Mouse (Mus musculus): ENCODE results near the gene Serinc3. TPM values are rescaled to one million over a fixed set of nuclear protein-coding genes. Genes with fewer than 3 reads are reported as not detected.
"Not testable (repeated sequence)": the region's sequence is repeated elsewhere in the genome, so short reads cannot be mapped to it uniquely, and the experiment has no call there.

Serinc3 gene
- total RNA-seq, 1 experiment from 2014 or later, result 682 TPM

DNA sequence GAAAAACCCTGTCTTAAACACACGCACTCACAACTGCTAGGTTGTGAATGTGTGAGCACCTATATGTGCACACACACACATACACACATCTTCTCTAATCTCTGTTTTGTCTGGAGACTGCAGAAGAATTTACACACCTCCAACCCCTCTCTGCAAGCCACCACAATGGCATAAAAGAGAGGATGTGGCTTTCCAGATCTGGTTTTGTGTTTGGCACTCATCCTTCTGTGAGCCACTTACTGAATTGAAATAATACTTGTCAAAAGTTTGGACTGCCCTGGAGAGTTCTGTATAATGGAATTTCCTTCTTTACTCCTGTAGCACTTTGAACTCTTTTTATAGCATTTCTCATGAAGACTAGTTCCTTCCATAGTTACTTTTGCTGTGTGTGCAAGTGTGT, 22.1 kb upstream of the Serinc3 start:
- no peak for ATAC-seq (replicated peaks; ENCODE audit: low read depth, poor library complexity, severe bottlenecking)

DNA sequence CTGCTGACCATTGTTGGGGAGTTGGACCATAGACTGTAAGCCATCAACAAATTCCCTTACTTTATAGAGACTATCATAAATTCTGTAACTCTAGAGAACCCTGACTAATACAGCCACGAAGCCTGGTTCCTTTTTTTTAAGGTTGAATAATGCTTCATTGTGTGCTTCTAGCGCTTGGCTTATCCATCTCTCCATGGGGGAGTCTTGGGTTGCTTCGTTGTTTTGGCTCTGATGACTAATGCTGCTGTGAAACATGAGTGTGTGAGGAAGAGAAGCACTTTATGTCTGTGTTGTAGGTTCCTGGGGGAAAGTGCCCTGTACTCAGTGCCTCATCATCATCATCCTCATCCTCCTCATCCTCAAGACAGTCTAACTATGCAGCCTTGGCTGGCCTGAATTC, 19.0 kb upstream of the Serinc3 start:
- no peak for ATAC-seq (replicated peaks; ENCODE audit: low read depth, poor library complexity, severe bottlenecking)

DNA sequence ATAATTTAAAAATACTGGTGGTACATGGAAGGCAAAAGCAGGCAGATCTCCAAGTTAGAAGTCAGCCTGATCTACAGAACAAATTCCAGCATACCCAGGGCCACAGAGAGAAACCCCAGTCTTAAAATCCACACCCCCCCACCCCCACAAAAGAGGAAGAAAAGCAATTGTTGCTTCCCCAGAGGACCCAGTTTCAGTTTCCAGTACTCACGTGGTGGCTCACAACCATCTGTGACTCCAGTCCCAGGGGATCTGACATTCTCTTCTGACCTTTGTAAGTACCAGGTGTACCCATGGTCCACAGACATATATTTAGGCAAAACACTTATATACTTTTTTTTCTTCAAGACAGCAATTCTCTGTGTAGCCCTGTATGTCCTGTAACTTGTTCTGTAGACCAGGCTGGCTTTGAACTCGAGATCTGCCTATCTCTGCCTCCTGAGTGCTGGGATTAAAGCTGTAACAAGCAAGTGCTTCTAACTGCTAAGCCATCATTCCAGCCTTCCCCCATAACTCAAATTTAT, 17.8 kb upstream of the Serinc3 start:
- peak; percentile 41 for ATAC-seq (replicated peaks; ENCODE audit: low read depth, poor library complexity, severe bottlenecking)

DNA sequence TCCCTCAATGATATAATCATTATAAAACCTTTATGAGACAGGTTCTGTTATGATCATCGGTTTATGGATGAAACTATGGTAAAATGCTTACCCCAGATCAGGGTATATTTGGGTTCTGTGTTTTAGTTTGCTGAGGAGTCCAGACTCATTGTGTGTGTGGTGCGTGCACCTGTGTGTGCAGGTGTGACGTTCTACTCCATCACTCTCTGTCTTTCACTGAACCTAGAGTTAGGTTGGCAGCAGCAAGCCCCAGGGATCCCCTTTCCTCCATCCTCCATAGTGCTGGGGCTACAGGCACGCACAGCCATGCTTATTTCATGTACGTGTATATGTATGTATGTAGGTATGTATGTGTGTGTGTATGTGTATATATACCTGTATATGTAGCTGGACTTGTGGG, 17.1 kb upstream of the Serinc3 start:
- no peak for ATAC-seq (replicated peaks; ENCODE audit: low read depth, poor library complexity, severe bottlenecking)

DNA sequence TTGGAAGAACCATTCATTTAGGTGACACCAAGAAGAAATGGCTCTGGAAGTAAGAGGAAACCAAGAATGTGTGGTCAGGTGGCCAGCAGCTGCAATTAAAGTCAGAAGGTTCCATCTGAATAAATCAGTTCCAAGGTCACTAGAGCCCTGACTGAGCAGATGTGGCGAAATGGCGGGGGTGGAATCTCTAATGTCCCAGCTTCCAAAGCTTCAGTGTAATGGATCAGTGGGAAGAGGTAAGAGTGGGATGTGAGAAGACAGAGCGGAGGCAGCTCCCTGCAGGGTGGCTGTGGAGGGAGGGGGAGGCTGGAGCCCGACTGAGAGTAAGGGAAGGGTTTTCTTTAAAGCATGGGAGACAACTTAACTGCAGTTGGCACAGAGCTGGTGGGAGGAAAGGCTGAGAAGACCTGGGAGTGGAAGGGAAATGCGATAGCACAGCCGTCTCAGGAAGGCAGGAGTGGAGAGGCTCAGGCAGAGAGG, 16.5 kb upstream of the Serinc3 start:
- no peak for ATAC-seq (replicated peaks; ENCODE audit: low read depth, poor library complexity, severe bottlenecking)

DNA sequence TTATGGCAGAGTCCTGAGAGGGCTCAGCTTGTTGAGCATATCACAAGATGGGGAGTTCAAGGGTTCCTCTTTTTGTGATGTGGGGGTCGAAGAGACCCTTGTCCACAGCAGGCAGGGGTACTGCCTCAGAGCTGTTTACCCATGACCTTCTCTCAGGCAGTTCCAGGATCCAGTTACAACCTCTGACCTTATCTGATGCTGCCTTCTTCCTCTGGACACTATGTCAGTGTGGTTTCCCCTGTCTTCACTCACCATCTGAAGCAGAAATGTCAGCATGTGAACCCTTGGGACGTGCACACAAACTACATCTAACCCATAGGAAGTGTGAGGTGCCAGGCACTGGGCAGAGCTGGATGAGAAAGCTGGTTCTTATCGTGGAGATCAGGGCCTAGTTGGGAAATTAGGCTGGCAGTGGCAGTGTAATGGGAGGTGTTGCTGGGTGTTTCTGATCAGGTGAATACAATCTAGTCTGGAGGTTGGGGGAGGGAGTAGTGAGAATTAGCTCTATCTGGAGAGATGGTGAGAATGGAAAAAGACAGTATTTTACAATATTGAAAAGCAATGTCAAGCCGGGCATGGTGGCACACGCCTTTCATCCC, 15.3 kb upstream of the Serinc3 start:
- ATAC-seq (replicated peaks; ENCODE audit: low read depth, poor library complexity, severe bottlenecking), result peak; percentile 46

DNA sequence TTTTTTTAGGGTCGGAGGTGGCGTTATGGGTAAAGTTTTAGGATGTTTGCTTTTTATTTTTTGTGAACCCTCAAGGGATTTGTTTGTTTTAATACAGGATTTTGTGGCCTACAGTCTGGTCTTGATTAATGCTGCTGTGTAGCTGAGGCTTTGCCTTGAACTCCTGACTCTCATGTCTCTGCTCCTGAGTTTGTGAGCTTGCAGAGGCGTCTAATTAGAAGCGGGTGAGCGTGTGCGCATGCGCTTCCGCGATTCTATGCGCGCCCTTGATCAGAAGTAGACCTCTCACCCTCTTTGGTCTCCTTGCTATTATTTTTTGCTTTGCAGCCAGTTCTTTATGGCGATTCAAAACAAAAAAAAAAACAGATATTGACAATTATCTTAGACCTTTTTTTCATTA, 14.5 kb upstream of the Serinc3 start:
- ATAC-seq (replicated peaks; ENCODE audit: low read depth, poor library complexity, severe bottlenecking), result no peak

DNA sequence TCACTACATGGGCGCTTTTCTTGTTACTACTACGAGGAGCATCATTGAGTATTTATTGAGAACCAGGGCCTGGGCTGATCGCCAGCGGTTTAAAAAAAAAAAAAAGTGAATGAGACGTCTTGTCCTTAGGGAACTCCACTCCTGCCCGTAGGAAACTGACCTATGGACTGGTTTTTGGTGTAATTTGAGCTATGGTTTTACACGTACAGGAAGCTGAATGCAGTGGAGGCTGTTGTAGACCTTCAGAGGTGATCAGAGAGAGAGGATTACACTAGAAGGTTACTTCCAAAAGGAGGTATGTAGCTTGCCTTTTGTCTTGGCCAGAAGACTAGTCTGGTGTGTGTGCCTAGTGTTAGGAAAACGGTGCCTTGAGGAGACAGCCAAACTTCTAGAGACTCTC, 14.0 kb upstream of the Serinc3 start:
- no peak for ATAC-seq (replicated peaks; ENCODE audit: low read depth, poor library complexity, severe bottlenecking)

DNA sequence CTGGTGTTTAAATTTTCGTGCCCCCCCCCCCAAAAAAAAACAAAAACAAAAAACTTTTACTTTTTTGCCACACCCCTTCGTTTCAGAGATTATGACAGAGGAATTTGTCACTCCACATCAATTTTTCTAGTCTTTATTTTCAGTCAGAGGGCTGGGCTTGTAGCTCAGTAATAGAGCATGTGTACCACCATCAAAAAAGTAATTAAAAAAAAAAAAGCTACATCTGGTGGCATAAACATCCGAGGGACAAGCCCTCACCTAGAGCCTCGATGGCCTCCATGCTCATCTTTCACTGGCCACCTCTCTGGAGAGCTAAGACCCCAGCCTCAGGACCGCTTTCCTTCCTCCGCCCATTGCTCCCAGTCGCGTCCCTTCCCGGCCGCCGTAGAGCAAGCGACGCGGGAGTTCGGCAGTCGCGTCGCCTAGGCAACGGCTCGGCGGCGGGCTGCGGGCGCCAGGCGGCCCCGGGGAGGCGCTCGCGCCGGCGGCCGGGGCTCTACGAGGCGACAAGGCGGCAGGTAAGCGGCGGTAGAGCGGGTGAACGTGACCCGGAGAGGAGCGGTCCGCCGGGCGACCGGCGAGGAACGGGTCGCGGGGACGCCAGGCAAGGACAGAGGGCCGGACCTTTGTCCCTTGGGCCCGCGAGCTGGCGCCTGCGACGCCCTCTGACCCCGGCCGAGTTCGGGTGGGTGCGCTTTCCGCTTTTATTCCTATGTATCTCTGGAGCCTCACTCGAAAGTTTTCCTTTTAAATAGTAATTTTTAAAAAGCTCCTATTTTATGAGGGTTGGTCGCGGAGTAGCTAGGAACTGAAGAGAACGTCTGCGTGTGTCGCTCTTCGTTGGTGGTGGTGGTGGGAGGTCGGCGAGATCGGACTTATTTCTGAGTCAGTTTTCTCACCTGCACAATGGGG, 13.3 kb upstream of the Serinc3 start, which contains the start of gene Pkig:
Pkig (plus strand) TSS at position 412 of the 912 bp plus-strand sequence.
- ATAC-seq (replicated peaks; ENCODE audit: low read depth, poor library complexity, severe bottlenecking), result peak; percentile 79

DNA sequence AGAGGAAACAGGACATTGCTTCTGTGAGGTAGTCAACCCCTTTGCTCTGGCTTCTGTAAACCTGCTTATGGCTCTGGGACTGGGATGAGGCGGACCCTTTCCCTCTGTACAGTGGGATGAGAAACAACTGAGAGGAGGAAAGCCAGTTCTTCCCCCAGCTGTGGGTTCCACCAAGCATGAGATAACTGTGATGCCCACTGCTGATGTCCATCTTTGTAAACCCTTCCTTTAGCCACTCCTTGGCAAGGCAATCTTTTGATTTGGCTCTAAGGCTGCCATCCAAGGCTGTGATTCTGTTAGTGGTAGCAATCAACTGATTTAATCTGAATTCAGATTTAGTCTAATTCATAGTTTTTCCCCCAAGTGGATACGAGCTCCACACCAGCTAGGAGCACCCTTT, 12.6 kb upstream of the Serinc3 start:
- ATAC-seq (replicated peaks; ENCODE audit: low read depth, poor library complexity, severe bottlenecking), result no peak

DNA sequence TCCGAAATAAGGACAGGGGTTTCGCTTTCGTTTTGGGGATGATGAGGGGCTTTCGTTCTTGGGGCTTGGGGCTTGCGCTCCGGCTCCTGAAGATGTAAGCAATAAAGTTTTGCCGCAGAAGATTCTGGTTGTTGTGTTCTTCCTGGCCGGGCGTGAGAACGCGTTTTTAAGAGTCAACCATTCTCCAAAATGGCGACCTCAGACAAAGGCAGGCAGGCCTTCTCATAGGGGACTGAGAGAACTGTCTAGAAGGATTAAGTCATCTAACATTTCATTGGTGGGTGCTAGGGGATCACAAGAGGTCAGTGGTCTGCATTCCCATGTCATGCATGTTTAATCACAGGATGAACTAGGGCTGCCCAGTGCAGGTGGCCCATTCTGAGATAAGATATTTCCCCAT, 10.8 kb upstream of the Serinc3 start:
- ATAC-seq (replicated peaks; ENCODE audit: low read depth, poor library complexity, severe bottlenecking), result not testable (repeated sequence)

DNA sequence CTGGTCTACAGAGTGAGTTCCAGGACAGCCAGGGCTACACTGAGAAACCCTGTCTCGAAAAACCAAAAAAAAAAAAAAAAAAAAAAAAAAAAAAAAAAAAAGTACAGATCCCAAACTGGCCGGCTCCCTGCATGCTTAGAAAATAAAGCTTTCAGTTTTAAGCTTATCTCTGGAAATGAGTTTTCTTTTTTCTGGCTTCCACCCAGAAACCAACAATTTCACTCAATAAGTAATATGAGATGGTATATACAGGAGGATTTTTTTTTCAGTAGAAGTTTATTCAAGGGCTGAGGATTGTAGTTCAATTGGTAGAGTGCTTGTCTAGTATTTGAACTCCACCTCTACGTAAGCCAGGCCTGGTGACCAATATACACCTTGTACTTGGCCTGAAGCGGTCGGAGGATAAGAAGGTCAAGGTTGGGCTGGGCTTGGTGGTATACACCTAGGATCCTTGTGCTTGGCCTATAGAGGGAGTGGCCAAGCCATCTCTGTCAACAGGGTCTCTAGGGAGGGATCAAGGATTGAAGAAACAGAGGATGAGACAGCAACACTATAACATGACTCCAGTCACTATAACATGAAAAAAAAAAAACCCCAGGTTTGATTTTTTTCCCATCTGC, 1.6 kb upstream of the Serinc3 start:
- ATAC-seq (replicated peaks; ENCODE audit: low read depth, poor library complexity, severe bottlenecking), result no peak

DNA sequence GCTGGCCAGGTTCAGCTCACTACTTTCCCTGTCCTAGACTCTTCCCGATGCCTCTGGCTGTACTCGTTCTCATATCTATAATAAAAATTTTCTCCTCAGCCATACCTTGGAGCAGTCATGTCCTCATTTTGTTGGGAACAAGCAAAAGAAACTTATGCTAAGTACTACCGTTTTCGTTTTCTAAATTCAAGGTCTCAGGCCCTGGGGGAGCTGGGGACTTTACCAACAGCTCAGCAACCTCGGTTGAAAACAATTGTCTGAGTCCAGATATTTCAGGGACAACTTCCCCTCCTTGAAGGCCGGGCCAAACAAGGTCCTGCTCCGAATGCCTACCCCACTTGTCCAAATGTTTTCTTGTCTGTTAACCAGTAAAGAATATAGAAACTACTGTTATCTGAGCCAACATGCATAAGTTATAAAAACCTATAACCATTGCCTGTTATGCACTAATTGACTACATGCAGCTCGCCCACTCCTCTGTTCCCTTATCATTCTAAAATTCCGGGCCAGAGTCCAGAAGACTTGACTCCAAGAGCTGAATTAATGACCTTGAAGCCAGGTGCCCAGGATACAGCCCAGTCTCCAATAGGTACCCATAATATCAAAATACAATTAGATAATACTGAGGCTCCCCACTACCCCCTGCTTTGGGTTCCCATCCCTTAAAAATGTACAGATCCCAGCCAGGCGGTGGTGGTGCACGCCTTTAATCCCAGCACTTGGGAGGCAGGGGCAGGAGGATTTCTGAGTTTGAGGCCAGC, 949 bp upstream of the Serinc3 start:
- no peak for ATAC-seq (replicated peaks; ENCODE audit: low read depth, poor library complexity, severe bottlenecking)

DNA sequence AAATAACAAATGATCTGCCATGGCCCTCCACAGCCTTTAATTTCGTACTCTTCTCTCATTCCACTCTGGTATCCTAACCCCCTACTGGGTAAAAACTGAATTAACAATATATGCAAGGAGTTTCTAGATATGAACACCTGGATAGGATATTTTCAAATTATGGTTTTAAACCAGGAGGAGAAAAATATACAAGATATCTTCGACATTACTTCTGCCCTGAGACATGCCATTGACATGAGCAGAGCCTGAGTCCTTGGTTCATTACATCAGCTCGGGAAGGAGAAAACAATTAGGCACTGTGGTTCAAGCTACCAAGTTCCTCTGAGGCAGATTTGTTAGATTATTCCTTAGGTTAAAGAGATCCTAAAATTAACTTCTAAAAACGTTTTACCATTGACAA, 884 bp downstream of the Serinc3 start:
- no peak for ATAC-seq (replicated peaks; ENCODE audit: low read depth, poor library complexity, severe bottlenecking)

DNA sequence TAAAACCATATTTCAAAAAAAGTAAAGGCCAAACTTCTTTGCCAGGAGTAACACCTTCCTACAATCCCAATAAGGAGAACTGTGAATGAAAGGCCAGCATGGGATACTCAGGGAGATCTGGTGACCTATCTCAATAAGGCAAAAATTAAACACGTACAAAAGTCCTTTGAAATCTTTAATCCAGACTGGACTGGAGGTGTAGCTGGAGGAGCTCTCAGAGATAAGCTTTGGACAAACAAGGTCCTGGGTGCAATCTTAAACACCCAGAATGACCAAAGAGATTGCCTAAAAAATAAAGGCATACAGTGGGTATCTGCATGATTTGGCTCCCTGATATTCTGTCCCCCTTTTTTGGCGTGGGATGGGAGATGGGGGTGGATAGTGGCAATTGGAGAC, 1.4 kb downstream of the Serinc3 start:
- ATAC-seq (replicated peaks; ENCODE audit: low read depth, poor library complexity, severe bottlenecking), result no peak

DNA sequence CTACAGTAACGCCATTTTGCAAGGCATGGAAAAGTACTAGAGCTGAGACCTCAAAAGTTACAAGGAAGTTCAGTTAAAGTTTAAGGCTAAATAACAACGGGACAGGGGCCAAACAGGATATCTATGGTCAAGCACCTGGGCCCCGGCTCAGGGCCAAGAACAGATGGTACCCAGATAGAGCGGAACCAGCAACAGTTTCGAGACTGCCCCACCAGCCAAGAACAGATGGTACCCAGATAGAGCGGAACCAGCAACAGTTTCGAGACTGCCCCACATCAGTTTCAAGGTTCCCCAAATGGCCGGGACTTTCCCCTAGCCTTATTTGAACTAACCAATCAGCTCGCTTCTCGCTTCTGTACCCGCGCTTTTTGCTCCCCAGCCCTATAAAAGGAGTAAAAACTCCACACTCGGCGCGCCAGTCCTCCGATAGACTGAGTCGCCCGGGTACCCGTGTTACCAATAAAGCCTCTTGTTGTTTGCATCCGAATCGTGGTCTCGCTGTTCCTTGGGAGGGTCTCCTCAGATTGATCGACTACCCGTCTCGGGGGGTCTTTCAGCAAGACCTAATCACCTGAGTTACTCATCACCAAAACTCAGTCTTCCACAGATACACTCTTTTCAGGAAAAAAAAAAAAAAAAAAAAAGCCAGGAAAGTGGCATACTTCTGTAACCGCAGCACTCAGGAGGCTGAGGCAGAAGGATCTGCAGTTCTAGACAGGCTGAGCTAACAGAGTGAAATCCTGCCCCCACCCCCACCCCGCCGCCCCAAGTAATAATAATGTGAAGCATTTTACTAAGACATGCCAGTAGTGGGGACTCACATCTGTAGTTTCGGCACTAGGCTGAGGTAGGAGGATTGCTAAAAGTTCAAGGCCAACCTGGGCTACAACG, 2.0 kb downstream of the Serinc3 start:
- ATAC-seq (replicated peaks; ENCODE audit: low read depth, poor library complexity, severe bottlenecking), result peak; percentile 58

DNA sequence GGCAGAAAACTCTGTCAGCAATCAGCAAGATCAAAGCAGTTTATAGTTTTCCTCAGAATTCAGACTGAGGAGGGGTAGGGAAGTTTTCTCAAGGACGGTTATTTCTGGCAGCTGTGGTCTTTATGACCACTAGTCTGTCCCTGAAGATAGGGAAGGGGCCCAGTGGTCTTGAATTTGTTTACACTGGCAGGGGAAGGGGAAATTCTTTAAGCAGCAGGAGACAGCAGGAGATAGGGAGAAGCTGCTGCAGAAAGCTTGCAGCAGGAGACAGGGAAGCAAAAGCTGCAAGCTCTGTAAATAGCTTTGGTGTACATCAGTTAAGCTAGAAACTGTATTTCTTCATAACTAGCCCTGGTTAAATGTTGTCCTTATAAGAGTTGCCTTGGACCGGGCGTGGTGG, 3.2 kb downstream of the Serinc3 start:
- ATAC-seq (replicated peaks; ENCODE audit: low read depth, poor library complexity, severe bottlenecking), result 0 out of 2 replicates have a peak, but pooled peaks have one; percentile 2

DNA sequence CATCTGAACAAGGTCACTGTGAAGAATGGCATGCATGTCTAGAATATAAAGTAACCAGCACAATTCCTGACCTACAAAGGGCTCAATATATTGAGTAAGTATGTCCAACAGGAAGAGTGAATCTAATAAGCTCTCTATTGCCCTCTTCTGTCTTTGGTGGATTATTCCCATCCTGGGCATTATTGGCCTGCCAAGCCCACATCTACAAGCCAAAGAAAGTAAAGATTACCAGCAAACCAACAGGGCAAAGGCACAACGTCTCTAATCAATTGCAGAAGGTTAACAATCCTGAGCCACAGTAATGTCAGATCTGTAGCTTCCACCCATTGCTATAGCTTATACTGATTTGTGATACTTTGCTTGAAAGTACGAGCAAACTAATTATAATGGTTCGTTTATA, 4.4 kb downstream of the Serinc3 start:
- ATAC-seq (replicated peaks; ENCODE audit: low read depth, poor library complexity, severe bottlenecking), result no peak

DNA sequence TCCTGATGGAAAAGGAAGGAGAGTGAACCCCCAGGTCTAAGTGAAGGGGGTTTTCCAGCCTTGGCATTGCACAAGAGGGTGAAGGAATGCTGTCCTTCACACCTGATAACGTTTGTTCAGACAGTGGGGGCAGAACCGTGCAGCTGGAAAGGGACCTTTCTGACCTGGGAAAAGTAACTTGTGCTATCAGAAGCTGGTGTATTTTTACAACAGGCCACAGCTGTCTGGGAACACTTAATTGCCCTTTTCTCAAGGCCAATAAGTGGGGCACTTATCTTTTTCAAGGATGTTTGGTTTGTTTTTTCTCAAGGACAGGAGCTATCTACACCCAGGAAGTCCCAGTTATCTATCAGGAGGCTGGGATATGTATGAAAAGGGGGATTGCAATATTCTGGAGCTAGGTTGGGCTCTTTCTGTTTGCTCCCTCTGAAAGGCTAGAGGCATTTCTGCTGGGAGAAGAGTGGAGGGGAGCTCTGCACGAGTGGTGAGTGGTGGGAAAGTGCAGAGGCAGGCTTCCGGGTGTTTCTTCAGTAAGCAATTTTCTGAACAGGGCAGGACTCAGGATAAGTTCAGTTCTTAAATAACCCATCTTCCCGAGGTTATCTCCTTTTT, 7.2 kb downstream of the Serinc3 start:
- ATAC-seq (replicated peaks; ENCODE audit: low read depth, poor library complexity, severe bottlenecking), result no peak

All from common myeloid progenitor, adult 5-6 weeks (primary cell).